Mouse (Mus musculus) hindbrain, embryonic 11.5 days (tissue): Measurements from ENCODE around the gene Afg3l1. TPM values are rescaled to one million over a fixed set of nuclear protein-coding genes. Genes with fewer than 3 reads are reported as not detected.
A peak's percentile ranks its signal among the peaks of the same experiment; 100 is the strongest.
"Not testable (repeated sequence)": the region's sequence is repeated elsewhere in the genome, so short reads cannot be mapped to it uniquely, and the experiment has no call there.

Source experiments
- ATAC-seq: fragments of 200-750 bp; cut with Nextera tagmentation; 2 replicates; pipeline ENCODE4 v1.8.0; 2017; ENCODE audit warnings: mild to moderate bottlenecking, moderate TSS enrichment, moderate library complexity; ENCODE audit not compliant: low FRiP score
- DNase-seq: peaks from one replicate; pipeline ENCODE4 v3.0.0-alpha.2; 2015; ENCODE audit warnings: low spot score
- H3K27ac ChIP-seq: fragments of 300-500 bp; sonication (generic); 2 replicates; pipeline ENCODE4 v1.5.1; 2014; ENCODE audit warnings: mild to moderate bottlenecking, low read depth, low read length
- H3K27me3 ChIP-seq: fragments of 300-500 bp; sonication (generic); 2 replicates; pipeline ENCODE4 v1.6.1; 2014; ENCODE audit warnings: mild to moderate bottlenecking, low read length, moderate library complexity, mixed read lengths; ENCODE audit not compliant: control insufficient read depth, insufficient read depth
- H3K36me3 ChIP-seq: fragments of 300-500 bp; sonication (generic); 2 replicates; pipeline ENCODE4 v1.6.1; 2014; ENCODE audit warnings: mild to moderate bottlenecking, low read length, moderate library complexity, mixed read lengths; ENCODE audit not compliant: control insufficient read depth, insufficient read depth
- H3K4me1 ChIP-seq: fragments of 300-500 bp; sonication (generic); replicated peaks from 2 replicates; pipeline ENCODE4 v1.6.1; 2014; ENCODE audit warnings: low read length, mixed read lengths; ENCODE audit not compliant: control insufficient read depth, insufficient read depth
- H3K4me2 ChIP-seq: fragments of 300-500 bp; sonication (generic); replicated peaks from 2 replicates; pipeline ENCODE4 v1.6.1; 2014; ENCODE audit warnings: mild to moderate bottlenecking, low read depth, low read length
- H3K4me3 ChIP-seq: fragments of 300-500 bp; sonication (generic); 2 replicates; pipeline ENCODE4 v1.5.1; 2014; ENCODE audit warnings: low read depth, low read length
- H3K9ac ChIP-seq: fragments of 300-500 bp; sonication (generic); 2 replicates; pipeline ENCODE4 v1.6.1; 2014; ENCODE audit warnings: low read depth, low read length
- H3K9me3 ChIP-seq: fragments of 300-500 bp; sonication (generic); 2 replicates; pipeline ENCODE4 v1.6.1; 2016; ENCODE audit warnings: low read length; ENCODE audit not compliant: control insufficient read depth
- WGBS: fragments of 180-500 bp; shearing (Covaris S2); extraction: QIAGEN DNeasy Blood & Tissue Kit; methylation state at CpG from one replicate; pipeline ENCODE4 v1.1.7; 2014; 5-methylcytosine and 5-hydroxymethylcytosine counted together
- polyA plus RNA-seq: library from polyadenylated mRNA; unstranded; fragments of >200 nt; fragmentation: Nextera tagmentation; extraction: Ambion mirVana; gene quantifications from 2 replicates; pipeline ENCODE4 v1.2.1, GENCODE M21; 2014

The Afg3l1 gene
- 30.7 and 32.3 TPM in 2 replicates for polyA plus RNA-seq

DNA sequence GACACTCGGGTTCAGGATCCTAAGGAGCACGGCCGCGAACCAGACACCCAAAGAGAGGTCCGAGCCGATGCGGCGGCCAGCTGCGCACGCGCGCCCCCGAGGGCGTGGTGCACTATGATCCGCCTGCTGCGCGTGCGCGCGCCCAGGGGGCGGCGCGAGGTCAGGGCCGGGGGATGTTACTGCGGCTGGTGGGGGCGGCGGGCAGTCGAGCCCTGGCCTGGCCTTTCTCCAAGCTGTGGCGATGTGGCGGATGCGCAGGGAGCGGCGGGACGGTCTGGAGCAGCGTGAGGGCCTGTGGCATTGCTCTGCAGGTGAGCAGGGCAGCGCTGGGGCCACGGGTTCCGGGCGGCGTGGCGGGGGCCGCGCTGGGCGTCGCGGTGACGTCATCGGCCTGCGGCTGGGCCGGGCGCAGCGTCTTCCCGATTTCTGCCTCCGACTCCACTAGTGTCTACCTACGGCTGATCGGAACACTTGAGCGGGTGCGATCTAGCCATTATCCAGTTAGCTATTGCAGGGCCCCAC lies at the start of gene Afg3l1:
TSS of gene Afg3l1 (plus strand) at position 167 of the 522 bp plus-strand sequence.
- Histone ChIP-seq H3K9me3 (no peaks in the 10 kb centered on the region), H3K4me2 (peak within 1 kb of the TSS; percentile 60), H3K4me3 (peak within 1 kb of the TSS; percentile 84), H3K9ac (peak within 1 kb of the TSS; percentile 84), H3K36me3 (0 out of 2 replicates have a peak, but pooled peaks cover 2% of the 10 kb centered on the region), H3K27ac (peak within 1 kb of the TSS; percentile 93), H3K4me1 (no peaks in the 10 kb centered on the region; the same call in 1 of the 2 replicates), H3K27me3 (no peaks in the 10 kb centered on the region)
- DNase-seq = peak; percentile 97
- under 1% methylated on average over 55 of the region's 58 CpGs for WGBS
- peak; percentile 90 for ATAC-seq

DNA sequence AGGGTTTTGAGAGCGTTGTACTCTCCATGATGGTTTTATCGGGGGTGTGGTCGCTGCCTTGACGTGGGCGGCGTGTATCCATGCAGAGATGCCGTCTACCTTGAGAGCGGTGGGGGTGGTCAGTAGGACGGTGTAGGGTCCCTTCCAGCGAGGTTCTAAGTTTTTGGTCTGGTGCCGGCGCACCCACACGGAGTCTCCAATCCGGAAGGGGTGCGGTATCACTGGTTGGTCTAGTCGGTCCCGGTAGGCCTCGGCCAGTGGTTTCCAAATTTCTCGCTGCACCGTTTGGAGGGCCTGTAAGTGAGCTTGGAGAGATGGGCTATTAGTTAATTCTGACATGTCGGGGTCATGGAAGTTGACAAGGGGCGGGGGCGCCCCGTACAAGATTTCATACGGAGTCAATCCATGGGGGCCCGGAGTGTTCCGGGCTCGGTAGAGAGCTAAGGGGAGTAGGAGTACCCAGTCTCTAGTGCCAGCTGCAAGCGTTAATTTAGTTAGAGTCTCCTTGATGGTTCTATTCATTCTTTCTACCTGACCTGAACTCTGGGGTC lies 49.3 kb upstream of the Afg3l1 start:
- peaks cover 20% of the 10 kb centered on the region for H3K9me3 ChIP-seq
- DNase-seq (no peak), ATAC-seq (no peak)
- no peak overlapping the region for H3K4me2 ChIP-seq
- H3K36me3 ChIP-seq = no peaks in the 10 kb centered on the region
- H3K27me3 ChIP-seq = no peaks in the 10 kb centered on the region
- H3K9ac ChIP-seq = no peak overlapping the region
- no peak overlapping the region for H3K27ac ChIP-seq
- no peak overlapping the region for H3K4me3 ChIP-seq
- no peaks in the 10 kb centered on the region for H3K4me1 ChIP-seq
- 97% methylated on average over 28 of the region's 29 CpGs for WGBS

DNA sequence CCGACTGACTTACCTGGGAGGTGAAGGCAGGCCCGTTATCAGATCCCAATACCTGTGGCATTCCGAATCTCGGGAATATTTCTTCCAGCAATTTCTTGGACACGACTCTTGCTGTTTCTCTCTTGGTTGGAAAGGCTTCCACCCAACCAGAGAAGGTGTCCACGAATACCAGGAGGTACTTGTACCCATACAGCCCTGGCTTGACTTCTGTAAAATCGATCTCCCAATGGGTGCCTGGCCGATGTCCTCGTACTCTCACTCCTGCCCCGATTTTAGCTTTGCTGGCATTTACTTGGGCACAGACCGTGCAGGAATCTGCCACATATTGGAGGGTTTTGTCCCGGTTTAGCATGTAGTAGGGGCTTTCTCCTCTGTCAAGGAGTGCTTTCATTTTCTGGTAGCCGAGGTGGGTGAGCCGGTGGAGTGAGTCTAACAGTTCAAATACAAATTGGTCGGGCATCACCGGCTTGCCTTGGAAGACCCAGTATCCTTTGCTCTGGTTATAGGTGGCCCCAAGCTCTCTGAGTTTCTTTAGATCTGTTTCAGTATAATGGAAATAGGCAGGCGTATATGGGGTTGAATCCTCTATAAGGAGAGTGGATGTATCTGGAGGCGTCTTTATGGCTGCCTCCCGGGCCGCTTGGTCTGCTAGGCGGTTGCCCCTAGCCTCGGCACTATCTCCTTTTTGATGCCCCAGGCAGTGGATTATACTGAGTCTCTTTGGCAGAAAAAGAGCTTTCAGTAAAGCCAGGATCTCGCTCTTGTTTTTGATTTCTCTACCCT lies 48.6 kb upstream of the Afg3l1 start:
- no peak for DNase-seq
- no peaks in the 10 kb centered on the region for H3K36me3 ChIP-seq
- no peak overlapping the region for H3K4me2 ChIP-seq
- 96% methylated on average over 23 of the region's 23 CpGs for WGBS
- no peak for ATAC-seq
- no peaks in the 10 kb centered on the region for H3K27me3 ChIP-seq
- H3K9me3 ChIP-seq = peaks cover 20% of the 10 kb centered on the region
- H3K4me3 ChIP-seq = no peak overlapping the region
- no peak overlapping the region for H3K27ac ChIP-seq
- no peaks in the 10 kb centered on the region for H3K4me1 ChIP-seq
- no peak overlapping the region for H3K9ac ChIP-seq

DNA sequence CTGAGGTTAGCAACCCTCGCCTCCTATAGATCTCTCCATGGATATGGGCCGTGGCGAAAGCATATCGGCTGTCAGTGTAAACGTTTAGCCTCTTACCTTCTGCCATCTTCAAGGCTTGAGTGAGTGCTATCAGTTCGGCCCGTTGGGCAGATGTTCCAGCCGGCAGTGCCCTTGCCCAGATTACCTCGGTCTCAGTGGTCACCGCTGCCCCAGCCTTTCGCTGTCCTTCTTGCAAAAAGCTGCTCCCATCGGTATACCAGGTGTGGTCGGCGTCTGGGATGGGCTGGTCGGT lies 48.0 kb upstream of the Afg3l1 start:
- not testable (repeated sequence) for DNase-seq, ATAC-seq, H3K27me3 ChIP-seq, H3K36me3 ChIP-seq, H3K4me2 ChIP-seq, H3K4me3 ChIP-seq, H3K27ac ChIP-seq, H3K9ac ChIP-seq, H3K4me1 ChIP-seq
- H3K9me3 ChIP-seq = peaks cover 20% of the 10 kb centered on the region
- 97% methylated on average over 15 of the region's 15 CpGs for WGBS

DNA sequence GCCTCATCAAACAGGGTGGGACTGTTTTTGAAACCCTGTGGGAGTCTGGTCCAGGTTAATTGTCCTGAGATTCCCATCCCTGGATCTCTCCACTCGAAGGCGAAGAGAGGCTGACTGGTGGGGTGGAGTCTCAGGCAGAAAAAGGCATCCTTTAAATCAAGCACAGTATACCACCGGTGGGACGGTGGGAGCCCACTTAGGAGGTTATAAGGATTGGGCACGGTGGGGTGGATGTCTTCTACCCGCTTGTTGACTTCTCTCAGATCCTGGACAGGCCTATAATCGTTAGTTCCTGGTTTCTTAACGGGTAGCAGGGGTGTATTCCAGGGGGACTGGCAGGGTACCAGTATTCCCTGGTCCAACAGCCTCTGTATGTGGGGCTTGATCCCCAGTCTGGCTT lies 46.8 kb upstream of the Afg3l1 start:
- H3K9ac ChIP-seq, H3K4me2 ChIP-seq, H3K27ac ChIP-seq, H3K36me3 ChIP-seq, H3K27me3 ChIP-seq, DNase-seq, H3K4me3 ChIP-seq, H3K4me1 ChIP-seq, ATAC-seq: not testable (repeated sequence)
- peaks cover 20% of the 10 kb centered on the region for H3K9me3 ChIP-seq
- 87% methylated on average over 8 of the region's 8 CpGs for WGBS

DNA sequence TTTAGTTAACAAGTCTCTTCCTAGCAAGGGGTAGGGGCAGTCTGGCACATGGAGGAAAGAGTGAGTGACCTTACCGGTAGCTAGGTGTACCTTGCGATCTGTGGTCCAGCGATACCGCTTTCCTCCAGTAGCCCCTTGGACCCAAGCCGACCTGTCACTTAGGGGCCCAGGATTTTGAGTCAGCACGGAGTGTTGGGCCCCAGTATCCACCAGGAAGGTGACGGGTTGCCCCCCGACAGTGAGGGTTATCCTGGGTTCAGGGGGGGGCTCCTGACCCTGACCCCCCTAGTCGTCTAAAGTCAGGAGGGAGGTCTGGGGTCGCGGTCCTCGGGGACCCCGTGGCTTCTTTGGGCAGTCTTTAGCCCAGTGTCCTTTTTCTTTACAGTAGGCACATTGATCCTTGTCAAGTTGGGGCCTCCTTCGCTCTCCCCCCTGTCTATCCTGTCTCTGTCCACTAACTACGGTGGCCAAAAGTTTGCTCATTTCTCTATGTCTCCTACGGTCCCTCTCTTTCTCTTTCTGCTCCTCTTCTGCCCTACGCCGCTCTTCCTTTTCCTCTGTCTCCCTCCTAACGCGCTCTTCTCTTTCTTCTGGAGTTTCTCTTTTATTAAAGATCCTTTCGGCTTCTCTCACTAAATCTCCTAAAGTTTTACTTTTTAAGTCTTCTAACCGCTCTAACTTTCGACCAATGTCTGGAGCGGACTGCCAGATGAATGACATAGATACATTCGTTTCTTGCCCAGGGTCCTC lies 45.9 kb upstream of the Afg3l1 start:
- no peaks in the 10 kb centered on the region for H3K27me3 ChIP-seq
- H3K4me1 ChIP-seq = no peaks in the 10 kb centered on the region
- no peak for DNase-seq
- no peak for ATAC-seq
- no peak overlapping the region for H3K4me2 ChIP-seq
- H3K9me3 ChIP-seq = peaks cover 20% of the 10 kb centered on the region
- no peak overlapping the region for H3K27ac ChIP-seq
- 97% methylated on average over 25 of the region's 25 CpGs for WGBS
- no peaks in the 10 kb centered on the region for H3K36me3 ChIP-seq
- H3K4me3 ChIP-seq = no peak overlapping the region
- H3K9ac ChIP-seq = no peak overlapping the region

DNA sequence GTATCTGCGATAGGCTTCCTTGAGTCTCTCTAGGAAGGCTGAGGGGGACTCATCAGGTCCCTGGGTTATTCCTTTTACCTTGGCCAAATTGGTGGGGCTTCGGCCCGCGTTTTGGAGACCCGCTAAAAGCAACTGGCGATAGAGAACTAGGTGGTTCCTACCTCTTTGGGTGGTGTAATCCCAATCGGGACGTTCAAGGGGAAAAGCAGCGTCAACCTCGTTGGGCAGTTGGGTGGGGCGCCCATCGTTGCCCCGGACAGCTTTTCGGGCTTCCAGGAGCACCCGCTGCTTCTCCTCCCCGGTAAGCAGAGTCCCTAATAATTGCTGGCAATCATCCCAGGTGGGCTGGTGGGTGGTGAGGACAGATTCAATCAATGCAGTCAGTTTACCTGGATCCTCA lies 45.3 kb upstream of the Afg3l1 start:
- no peaks in the 10 kb centered on the region for H3K36me3 ChIP-seq
- no peak overlapping the region for H3K4me3 ChIP-seq
- H3K4me2 ChIP-seq = no peak overlapping the region
- no peaks in the 10 kb centered on the region for H3K4me1 ChIP-seq
- no peak for ATAC-seq
- no peak for DNase-seq
- no peak overlapping the region for H3K9ac ChIP-seq
- no peaks in the 10 kb centered on the region for H3K27me3 ChIP-seq
- H3K27ac ChIP-seq = no peak overlapping the region
- H3K9me3 ChIP-seq = peaks cover 20% of the 10 kb centered on the region
- 95% methylated on average over 16 of the region's 16 CpGs for WGBS

DNA sequence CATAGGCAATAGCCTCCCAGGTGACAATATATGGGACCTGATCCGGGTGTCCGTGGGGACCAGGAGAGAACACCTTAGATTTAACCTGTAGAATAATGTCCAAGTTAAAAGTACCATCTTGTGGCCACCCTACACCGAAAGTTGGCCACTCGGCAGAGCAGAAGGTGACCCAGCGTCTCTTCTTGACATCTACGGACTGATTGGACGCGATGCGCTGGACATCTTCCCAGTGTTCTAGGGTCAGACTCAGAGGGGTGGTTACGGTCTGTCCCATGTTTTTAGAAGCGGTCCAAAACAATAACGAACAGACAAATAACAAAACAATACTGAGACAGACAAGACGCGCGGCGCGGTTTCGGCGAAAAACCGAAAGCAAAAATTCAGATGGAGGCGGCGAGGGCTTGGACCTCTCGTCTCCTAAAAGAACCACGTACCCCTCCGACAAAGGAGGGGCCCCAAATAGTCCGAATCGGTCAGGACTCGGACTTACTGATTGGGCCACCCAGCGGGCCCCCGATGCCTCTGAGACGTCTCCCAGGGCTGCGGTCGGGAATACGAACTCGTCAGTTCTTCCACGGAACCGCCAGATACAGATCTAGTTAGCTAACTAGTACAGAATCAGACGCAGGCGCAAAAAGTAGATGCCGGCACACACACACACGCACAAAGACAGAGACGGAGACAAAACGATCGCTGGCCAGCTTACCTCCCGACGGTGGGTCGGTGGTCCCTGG lies 44.3 kb upstream of the Afg3l1 start:
- WGBS = 96% methylated on average over 41 of the region's 47 CpGs
- H3K9me3 ChIP-seq = peaks cover 13% of the 10 kb centered on the region
- H3K27me3 ChIP-seq, H3K36me3 ChIP-seq, ATAC-seq, H3K4me1 ChIP-seq, H3K4me2 ChIP-seq, H3K9ac ChIP-seq, H3K27ac ChIP-seq, DNase-seq, H3K4me3 ChIP-seq: not testable (repeated sequence)
